Mouse (Mus musculus) C2C12 (cell line): ENCODE measurements at regions not wholly inside any gene's neighbourhood (a gene's known extent, or its start where the extent isn't known, plus 50 kb on each side); places are given as distances from the start of the nearest gene placed in this dataset.

Experiments used
- CTCF ChIP-seq: IDR thresholded peaks from one replicate; pipeline ENCODE4 v1.5.1; 2011; ENCODE audit not compliant: control insufficient read depth, insufficient read depth, insufficient read length
- MYOD1 ChIP-seq: IDR thresholded peaks from one replicate; pipeline ENCODE4 v1.6.1; 2011; ENCODE audit warnings: low read depth; ENCODE audit not compliant: control insufficient read depth, insufficient read length

DNA sequence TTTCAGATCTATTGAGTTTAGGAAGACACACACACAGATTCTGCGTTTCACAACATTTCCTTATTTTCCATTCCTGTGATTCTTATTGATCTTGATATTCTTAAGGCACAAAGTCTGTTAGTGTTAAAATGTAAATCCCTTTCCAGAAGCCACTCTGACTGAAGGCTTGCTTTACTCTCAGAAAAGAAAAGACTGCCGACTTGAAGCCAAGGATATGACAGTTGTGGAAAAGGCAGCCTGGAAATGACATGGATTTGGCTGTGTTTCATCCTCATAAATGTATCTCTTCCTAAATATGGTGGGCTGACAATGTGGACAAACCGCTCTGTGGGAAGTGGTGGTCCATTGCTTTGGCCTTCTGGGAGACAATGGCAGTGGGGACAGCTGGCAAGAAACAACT is 589.2 kb downstream of the Epha7 start:
- TF ChIP-seq CTCF (no peak), MYOD1 (no peak)
